25 mouse cellular contexts compared by ENCODE assay signal in genomic region chr17:48230680-48231079, GRCm38 (mm10). TPM values are rescaled to one million over a fixed set of nuclear protein-coding genes. Genes with fewer than 3 reads are reported as not detected.
DNase-seq lines count a peak whose midpoint lies in the region; ATAC-seq and TF ChIP-seq lines count a peak whose summit lies in the region.
"Had no signal": no experiment of that assay in that cellular context is flagged by ENCODE, and none has a peak within 500 bp of the region (broad histone marks: within the 10 kb centered on the region; RNA-seq: fewer than 3 reads in every experiment).

No protein-coding gene starts in this region.

- peak; percentile 2 to 5 for DNase-seq in left cerebral cortex, adult 2 months (ENCODE audit: extremely low spot score in 1 of 2, low spot score in 2 of 2)
- no peak for DNase-seq in left cerebral cortex, adult 8-10 months (ENCODE audit: low spot score in 2 of 2)
- peak; percentile 9 to 41 for DNase-seq in spleen, postnatal 4 days (ENCODE audit: low spot score in 2 of 2)
- no peak for DNase-seq in spleen, adult 18-20 months
- no peak for DNase-seq in forebrain, embryonic 10.5 days (ENCODE audit: extremely low spot score, low spot score)
- DNase-seq: adrenal gland, postnatal 10 days; cerebellum, adult 8-10 months; gastrocnemius, postnatal 10 days; heart, adult 2 months; heart, postnatal 36 days had no signal

- H3K4me3 ChIP-seq in left cerebral cortex, adult 2 months: no peak overlapping the region
- peak overlapping the region; percentile 30 for H3K4me3 ChIP-seq in megakaryocyte, embryonic 14.5 days (replicated peaks)
- H3K4me3 ChIP-seq in forebrain, embryonic 10.5 days: no peak overlapping the region
- H3K4me3 ChIP-seq: embryonic facial prominence, embryonic 10.5 days; forebrain, embryonic 12.5 days; heart, adult 2 months; kidney, embryonic 15.5 days; limb, embryonic 13.5 days; stomach, embryonic 15.5 days had no signal

- no peaks in the 10 kb centered on the region for H3K9me3 ChIP-seq in megakaryocyte, embryonic 14.5 days
- H3K9me3 ChIP-seq in forebrain, embryonic 10.5 days: no peaks in the 10 kb centered on the region
- H3K9me3 ChIP-seq: embryonic facial prominence, embryonic 10.5 days; forebrain, embryonic 12.5 days; G1E; kidney, embryonic 15.5 days; limb, embryonic 13.5 days; stomach, embryonic 15.5 days had no signal

- H3K27me3 ChIP-seq in megakaryocyte, embryonic 14.5 days (replicated peaks): no peaks in the 10 kb centered on the region
- no peaks in the 10 kb centered on the region for H3K27me3 ChIP-seq in forebrain, embryonic 10.5 days (ENCODE audit: poor library complexity, severe bottlenecking)
- H3K27me3 ChIP-seq: forebrain, embryonic 12.5 days; kidney, embryonic 15.5 days; limb, embryonic 13.5 days; stomach, embryonic 15.5 days had no signal

- no peak overlapping the region for H3K27ac ChIP-seq in left cerebral cortex, adult 2 months
- H3K27ac ChIP-seq in forebrain, embryonic 10.5 days: no peak overlapping the region
- H3K27ac ChIP-seq: embryonic facial prominence, embryonic 10.5 days; forebrain, embryonic 12.5 days; heart, adult 2 months; kidney, embryonic 15.5 days; limb, embryonic 13.5 days; stomach, embryonic 15.5 days had no signal

- ATAC-seq in cerebellum, adult (ENCODE audit: insufficient number of reproducible peaks, low FRiP score, low TSS enrichment): no peak
- ATAC-seq: activated CD4-positive, CD25-positive, alpha-beta regulatory T cell, adult 4 months; hindbrain, embryonic 16.5 days; intestine, embryonic 16.5 days; midbrain, embryonic 16.5 days had no signal

- no peak for TF ChIP-seq CTCF in left cerebral cortex, adult 2 months (IDR thresholded peaks at IDR 0.05)

- WGBS in forebrain, embryonic 10.5 days: 88% methylated on average over 7 of the region's 7 CpGs

- intact Hi-C loops in left cerebral cortex, adult 2 months (cut with DNase I): no loop called here

- H3K36me3 ChIP-seq in megakaryocyte, embryonic 14.5 days (replicated peaks; ENCODE audit: low read length): no peaks in the 10 kb centered on the region
- no peaks in the 10 kb centered on the region for H3K36me3 ChIP-seq in forebrain, embryonic 10.5 days (replicated peaks)
- H3K36me3 ChIP-seq: embryonic facial prominence, embryonic 10.5 days; forebrain, embryonic 12.5 days; G1E; kidney, embryonic 15.5 days; limb, embryonic 13.5 days; stomach, embryonic 15.5 days had no signal

- peaks cover 33% of the 10 kb centered on the region for H3K4me1 ChIP-seq in megakaryocyte, embryonic 14.5 days
- H3K4me1 ChIP-seq in forebrain, embryonic 10.5 days: no peaks in the 10 kb centered on the region
- H3K4me1 ChIP-seq: embryonic facial prominence, embryonic 10.5 days; forebrain, embryonic 12.5 days; kidney, embryonic 15.5 days; stomach, embryonic 15.5 days had no signal

RNA-seq across cellular contexts. Expression of gene Trem1, which starts 1.9 kb away (rescaled TPM):
- not detected for total RNA-seq in left cerebral cortex, adult 2 months (2021)
- total RNA-seq in left cerebral cortex, adult 8-10 months (2022): under 1 TPM in 1 of 4 experiments, not detected in 3; 0.21 TPM
- 0.07 TPM in 1 of 2 replicates, not detected in the other for polyA plus RNA-seq in megakaryocyte, embryonic 14.5 days (2012; ENCODE audit: insufficient read depth, low replicate concordance)
- not detected in 2 replicates for polyA plus RNA-seq in forebrain, embryonic 10.5 days (2016; fragmentation: Nextera tagmentation; extraction: Ambion mirVana)
- total RNA-seq: heart, postnatal 36 days; layer of hippocampus, postnatal 14 days; left cerebral cortex, postnatal 14 days had no signal
- polyA plus RNA-seq: activated CD4-positive, CD25-positive, alpha-beta regulatory T cell, adult 4 months; embryonic facial prominence, embryonic 10.5 days; forebrain, embryonic 12.5 days; G1E; hindbrain, embryonic 16.5 days; midbrain, embryonic 16.5 days had no signal

RNA-seq across cellular contexts. Expression of gene Trem3, which starts 16.9 kb away (rescaled TPM):
- under 1 TPM; 0.36 to 0.72 TPM for total RNA-seq in left cerebral cortex, adult 2 months (2021)
- total RNA-seq in left cerebral cortex, adult 8-10 months (2022): under 1 TPM in 2 of 4 experiments, not detected in 2; 0.51 to 0.57 TPM
- 0.12 TPM in 1 of 2 replicates, not detected in the other for polyA plus RNA-seq in megakaryocyte, embryonic 14.5 days (2012; ENCODE audit: insufficient read depth, low replicate concordance)
- polyA plus RNA-seq in forebrain, embryonic 10.5 days (2016; fragmentation: Nextera tagmentation; extraction: Ambion mirVana): not detected in 2 replicates
- total RNA-seq: G1E; heart, postnatal 36 days; layer of hippocampus, postnatal 14 days had no signal
- polyA plus RNA-seq: activated CD4-positive, CD25-positive, alpha-beta regulatory T cell, adult 4 months; embryonic facial prominence, embryonic 10.5 days; forebrain, embryonic 12.5 days; G1E; heart, adult 2 months; heart, embryonic 14.5 days; hindbrain, embryonic 16.5 days; kidney, embryonic 15.5 days; midbrain, embryonic 16.5 days had no signal

RNA-seq across cellular contexts. Expression of gene Treml4, which starts 33.4 kb away (rescaled TPM):
- total RNA-seq in left cerebral cortex, adult 2 months (2021): under 1 TPM in 1 of 2 experiments, not detected in 1; 0.34 TPM
- not detected for total RNA-seq in left cerebral cortex, adult 8-10 months (2022)
- 3.6 TPM in 1 of 2 replicates, not detected in the other for polyA plus RNA-seq in megakaryocyte, embryonic 14.5 days (2012; ENCODE audit: insufficient read depth, low replicate concordance)
- polyA plus RNA-seq in forebrain, embryonic 10.5 days (2016; fragmentation: Nextera tagmentation; extraction: Ambion mirVana): 0.11 TPM in 1 of 2 replicates, not detected in the other
- total RNA-seq: layer of hippocampus, postnatal 14 days; left cerebral cortex, postnatal 14 days had no signal

Comparison
In these comparisons a context has a peak if more than half of its experiments do, and no peak if none do; other contexts are left out.
1. DNase-seq: peak in left cerebral cortex, adult 2 months (2 of 2) and spleen, postnatal 4 days (2 of 2); none in left cerebral cortex, adult 8-10 months (0 of 2), spleen, adult 18-20 months (0 of 2) and forebrain, embryonic 10.5 days (single experiment).